Mouse (Mus musculus) liver, adult 2 months (tissue): ENCODE measurements around the gene Zfp607b. TPM values are rescaled to one million over a fixed set of nuclear protein-coding genes. Genes with fewer than 3 reads are reported as not detected.

Experiments
- DNase-seq: peaks from one replicate; pipeline ENCODE4 v3.0.0-alpha.2; 2011; ENCODE audit warnings: low read depth, low spot score; ENCODE audit errors: extremely low read depth
- H3K27ac ChIP-seq: fragments of 200-500 bp; replicated peaks from 2 replicates; pipeline ENCODE4 v1.5.1; 2012; ENCODE audit warnings: low read depth, mild to moderate bottlenecking, control low read depth, inconsistent platforms, low read length; ENCODE audit not compliant: insufficient read depth
- H3K27me3 ChIP-seq: fragments of 200-500 bp; 2 replicates; pipeline ENCODE4 v1.6.1; 2012; ENCODE audit warnings: mild to moderate bottlenecking, moderate library complexity, low read length, inconsistent platforms; ENCODE audit not compliant: control insufficient read depth, insufficient read depth
- H3K36me3 ChIP-seq: fragments of 200-500 bp; 2 replicates; pipeline ENCODE4 v1.6.1; 2012; ENCODE audit warnings: low read length, inconsistent platforms; ENCODE audit not compliant: control insufficient read depth, insufficient read depth
- H3K4me1 ChIP-seq: fragments of 200-500 bp; 2 replicates; pipeline ENCODE4 v1.6.1; 2011; ENCODE audit warnings: low read length; ENCODE audit not compliant: control insufficient read depth, insufficient read depth
- H3K4me3 ChIP-seq: fragments of 200-500 bp; 2 replicates; pipeline ENCODE4 v1.5.1; 2011; ENCODE audit warnings: low read depth, mild to moderate bottlenecking, control low read depth, low read length, moderate library complexity; ENCODE audit not compliant: insufficient read depth
- H3K79me2 ChIP-seq: fragments of 200-500 bp; 2 replicates; pipeline ENCODE4 v1.6.1; 2012; ENCODE audit warnings: inconsistent platforms, mild to moderate bottlenecking, low read length, moderate library complexity; ENCODE audit not compliant: control insufficient read depth, insufficient read depth
- H3K9ac ChIP-seq: fragments of 200-500 bp; 2 replicates; pipeline ENCODE4 v1.6.1; 2012; ENCODE audit warnings: low read depth, mild to moderate bottlenecking, control low read depth, inconsistent platforms, low read length
- CTCF ChIP-seq: fragments of 200-500 bp; IDR thresholded peaks from 2 replicates; pipeline ENCODE4 v1.5.1; 2011; ENCODE audit warnings: low read depth, low read length, control low read depth
- POLR2A ChIP-seq: fragments of 200-500 bp; IDR thresholded peaks from 2 replicates; pipeline ENCODE4 v1.6.1; 2011; ENCODE audit warnings: low read length, control low read depth; ENCODE audit not compliant: insufficient read depth; ENCODE audit errors: extremely low read depth
- WGBS: fragments of 180-500 bp; shearing (Covaris S2); methylation state at CpG from one replicate; pipeline ENCODE4 v1.1.7; 2018; 5-methylcytosine and 5-hydroxymethylcytosine counted together
- polyA plus RNA-seq: library from polyadenylated mRNA; depleted of rRNA; stranded (reverse); fragments of >200 nt; gene quantifications from 2 replicates; pipeline ENCODE4 v1.2.3, GENCODE M21; 2012; rRNA removed
- total RNA-seq: library from RNA; depleted of rRNA; stranded (reverse); fragments of >200 nt; gene quantifications from 2 replicates; pipeline ENCODE4 v1.2.3, GENCODE M21; 2014; rRNA removed

Zfp607b gene
- total and polyA plus RNA-seq, 2 experiments, result 0.28 to 0.40 TPM

- peaks cover 25% of the 10 kb centered on the region; the same call in 1 of the 2 replicates for H3K79me2 ChIP-seq
- no peaks in the 10 kb centered on the region for H3K27me3 ChIP-seq
- no peak overlapping the region for H3K4me3 ChIP-seq
- TF ChIP-seq POLR2A, result no peak
- no peak for TF ChIP-seq CTCF
- H3K9ac ChIP-seq, result no peak overlapping the region
- peaks cover 13% of the 10 kb centered on the region for H3K36me3 ChIP-seq
- DNase-seq, result no peak
- H3K4me1 ChIP-seq, result peaks cover 3% of the 10 kb centered on the region; the same call in 1 of the 2 replicates
- no peak overlapping the region for H3K27ac ChIP-seq
- WGBS, result 88% methylated on average over 5 of the region's 5 CpGs
Observed at GRCm38 (mm10) chr7:27735457-27735856, 46.3 kb downstream of the Zfp607b start.

Other genes with a start within 250 kb of the Zfp607b start
- gene Sptbn4, start 241.7 kb upstream of the Zfp607b start, total RNA-seq, result under 0.01 TPM in 1 of 2 replicates, not detected in the other
- 0.06 TPM in 1 of 2 replicates, not detected in the other for gene Sptbn4, start 241.7 kb upstream of the Zfp607b start, polyA plus RNA-seq
- gene Blvrb, start 241.4 kb upstream of the Zfp607b start, total RNA-seq, result 142 and 148 TPM in 2 replicates
- gene Blvrb, start 241.4 kb upstream of the Zfp607b start, polyA plus RNA-seq, result 268 and 304 TPM in 2 replicates
- 3.5 and 4.6 TPM in 2 replicates for gene Sertad3, start 215.6 kb upstream of the Zfp607b start, total RNA-seq
- gene Sertad3, start 215.6 kb upstream of the Zfp607b start, polyA plus RNA-seq, result 6.9 and 8.3 TPM in 2 replicates
- gene Sertad1, start 202.4 kb upstream of the Zfp607b start, total RNA-seq, result 7.7 and 9.5 TPM in 2 replicates
- gene Sertad1, start 202.4 kb upstream of the Zfp607b start, polyA plus RNA-seq, result 8.8 and 11.6 TPM in 2 replicates
- 0.07 TPM in 1 of 2 replicates, not detected in the other for gene Prx, start 190.0 kb upstream of the Zfp607b start, total RNA-seq
- gene Prx, start 190.0 kb upstream of the Zfp607b start, polyA plus RNA-seq, result 0.05 and 0.07 TPM in 2 replicates
- gene Hipk4, start 166.1 kb upstream of the Zfp607b start, total RNA-seq, result not detected in 2 replicates
- gene Hipk4, start 166.1 kb upstream of the Zfp607b start, polyA plus RNA-seq, result not detected in 2 replicates
- gene Pld3, start 136.1 kb upstream of the Zfp607b start, total RNA-seq, result 8.3 and 12.4 TPM in 2 replicates
- gene Pld3, start 136.1 kb upstream of the Zfp607b start, polyA plus RNA-seq, result 33.0 and 37.4 TPM in 2 replicates
- gene 2310022A10Rik, start 136.1 kb upstream of the Zfp607b start, total RNA-seq, result 1.2 and 2.7 TPM in 2 replicates
- 8.5 and 9.0 TPM in 2 replicates for gene 2310022A10Rik, start 136.1 kb upstream of the Zfp607b start, polyA plus RNA-seq
- gene Akt2, start 97.8 kb upstream of the Zfp607b start, total RNA-seq, result 57.1 and 65.5 TPM in 2 replicates
- 78.1 and 81.3 TPM in 2 replicates for gene Akt2, start 97.8 kb upstream of the Zfp607b start, polyA plus RNA-seq
- gene Ttc9b, start 35.4 kb upstream of the Zfp607b start, total RNA-seq, result not detected in 2 replicates
- gene Ttc9b, start 35.4 kb upstream of the Zfp607b start, polyA plus RNA-seq, result not detected in 2 replicates
- gene Map3k10, start 14.7 kb upstream of the Zfp607b start, total RNA-seq, result 10.0 and 10.6 TPM in 2 replicates
- gene Map3k10, start 14.7 kb upstream of the Zfp607b start, polyA plus RNA-seq, result 20.1 and 21.5 TPM in 2 replicates
- gene Zfp60, start 42.0 kb downstream of the Zfp607b start, total RNA-seq, result 5.8 and 6.1 TPM in 2 replicates
- 0.83 and 1.1 TPM in 2 replicates for gene Zfp60, start 42.0 kb downstream of the Zfp607b start, polyA plus RNA-seq
- 3.2 and 3.4 TPM in 2 replicates for gene Zfp626, start 117.9 kb downstream of the Zfp607b start, total RNA-seq
- 0.26 and 0.35 TPM in 2 replicates for gene Zfp626, start 117.9 kb downstream of the Zfp607b start, polyA plus RNA-seq
- 2.5 TPM in 2 replicates for gene Zfp59, start 149.3 kb downstream of the Zfp607b start, total RNA-seq
- gene Zfp59, start 149.3 kb downstream of the Zfp607b start, polyA plus RNA-seq, result 0.27 and 0.31 TPM in 2 replicates
- 1.9 and 2.6 TPM in 2 replicates for gene Zfp607a, start 168.2 kb downstream of the Zfp607b start, total RNA-seq
- gene Zfp607a, start 168.2 kb downstream of the Zfp607b start, polyA plus RNA-seq, result 0.30 and 0.33 TPM in 2 replicates
- 3.9 and 4.9 TPM in 2 replicates for gene Zfp974, start 240.1 kb downstream of the Zfp607b start, total RNA-seq
- 0.49 and 0.80 TPM in 2 replicates for gene Zfp974, start 240.1 kb downstream of the Zfp607b start, polyA plus RNA-seq